Mouse (Mus musculus): ENCODE measurements around the gene Nlgn3. TPM values are rescaled to one million over a fixed set of nuclear protein-coding genes. Genes with fewer than 3 reads are reported as not detected.

Nlgn3 gene
- total RNA-seq, 2 experiments from 2014 or later, result 0.59 to 0.91 TPM

DNA sequence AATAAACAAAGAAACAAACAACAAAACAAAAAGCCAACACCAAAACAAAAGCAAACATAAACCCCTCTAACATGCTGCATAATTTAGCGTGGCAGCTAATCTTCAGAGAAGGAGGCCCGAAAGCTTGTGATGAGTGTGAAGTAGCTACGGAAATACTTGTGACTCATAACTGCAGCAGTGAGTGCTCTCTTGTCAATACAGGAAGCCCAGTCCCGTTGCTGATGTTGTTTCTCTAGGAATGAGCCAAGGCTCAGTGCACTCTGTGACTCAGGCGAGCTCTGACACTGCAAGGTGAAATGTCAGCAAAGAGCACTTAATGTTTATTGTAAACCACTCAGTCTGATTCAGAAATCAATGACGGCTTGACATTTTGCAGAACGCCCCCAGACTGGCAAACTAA, 70.0 kb downstream of the Nlgn3 start:
- intact Hi-C loops (cut with DNase I), result no loop called here
- DNase-seq (ENCODE audit: low spot score), result no peak

DNA sequence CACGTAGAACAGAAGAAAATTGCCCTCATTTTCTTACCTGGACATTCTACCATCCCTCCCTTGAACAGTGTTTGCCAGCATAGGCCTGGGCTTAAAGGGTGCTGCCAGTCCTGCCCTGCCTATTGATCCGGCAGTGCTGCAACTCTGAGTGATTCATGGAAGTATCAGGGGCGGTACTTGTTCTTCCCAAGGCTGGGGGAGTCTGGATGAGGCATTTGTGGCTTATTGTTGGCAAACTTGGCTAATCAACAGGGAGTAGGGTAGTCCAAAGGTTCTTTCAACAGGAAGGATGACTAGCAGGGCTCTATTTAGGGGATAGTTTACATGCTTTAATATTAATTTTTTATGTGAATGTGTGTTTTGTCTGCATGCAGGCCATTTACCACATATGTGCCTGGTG, 71.6 kb downstream of the Nlgn3 start:
- intact Hi-C loops (cut with DNase I), result no loop called here
- no peak for DNase-seq (ENCODE audit: low spot score)

- intact Hi-C loops (cut with DNase I), result no loop called here
- DNase-seq (ENCODE audit: low spot score), result no peak
Measured at GRCm38 (mm10) chrX:101372946-101373345, 74.0 kb downstream of the Nlgn3 start.

Other genes with a start within 250 kb of the Nlgn3 start
- under 1 TPM; 0.14 to 0.16 TPM for gene Tex11, start 239.5 kb upstream of the Nlgn3 start, total RNA-seq (2021)
- under 1 TPM in 1 of 2 experiments, not detected in 1; 0.29 TPM for gene Slc7a3, start 213.1 kb upstream of the Nlgn3 start, total RNA-seq (2021)
- gene Snx12, start 76.6 kb upstream of the Nlgn3 start, total RNA-seq (2021), result 10 to 100 TPM; 34.9 to 35.5 TPM
- gene Foxo4, start 44.6 kb upstream of the Nlgn3 start, total RNA-seq (2021), result 10 to 100 TPM; 48.5 to 53.7 TPM
- not detected for gene Gm614, start 35.2 kb upstream of the Nlgn3 start, total RNA-seq (2021)
- gene Il2rg, start 30.9 kb upstream of the Nlgn3 start, total RNA-seq (2021), result 10 to 100 TPM in 1 of 2 experiments, 1 to 10 TPM in 1; 8.2 to 10.0 TPM
- not detected for gene Gm20489, start 30.1 kb upstream of the Nlgn3 start, total RNA-seq (2021)
- gene Med12, start 25.1 kb upstream of the Nlgn3 start, total RNA-seq (2021), result 10 to 100 TPM; 20.1 to 22.6 TPM
- not detected for gene Gjb1, start 77.2 kb downstream of the Nlgn3 start, total RNA-seq (2021)
- 10 to 100 TPM; 12.9 to 18.9 TPM for gene Zmym3, start 121.7 kb downstream of the Nlgn3 start, total RNA-seq (2021)
- gene Nono, start 130.2 kb downstream of the Nlgn3 start, total RNA-seq (2021), result 10 to 100 TPM; 69.3 to 75.5 TPM
- gene Itgb1bp2, start 149.9 kb downstream of the Nlgn3 start, total RNA-seq (2021), result 100 to 1,000 TPM; 226 to 255 TPM
- 10 to 100 TPM; 14.0 to 17.4 TPM for gene Taf1, start 233.6 kb downstream of the Nlgn3 start, total RNA-seq (2021)

Data from heart, postnatal 25 days (tissue).